Mouse (Mus musculus): ENCODE measurements around the gene Ddost. TPM values are rescaled to one million over a fixed set of nuclear protein-coding genes. Genes with fewer than 3 reads are reported as not detected.

The Ddost gene
- total and polyA plus RNA-seq, 2 experiments from 2014 or later, result 184 to 212 TPM

- 62% methylated on average over 8 of the region's 8 CpGs for WGBS
- H3K27me3 ChIP-seq (ENCODE audit: insufficient read depth, low read length), result no peaks in the 10 kb centered on the region
- H3K9ac ChIP-seq, result no peak overlapping the region
- H3K9me3 ChIP-seq (ENCODE audit: low read length), result no peaks in the 10 kb centered on the region
- no peaks in the 10 kb centered on the region for H3K4me1 ChIP-seq (ENCODE audit: insufficient read depth)
- peaks cover 75% of the 10 kb centered on the region for H3K36me3 ChIP-seq (ENCODE audit: insufficient read depth)
- H3K27ac ChIP-seq (ENCODE audit: low read depth, low read length), result no peak overlapping the region
- H3K4me2 ChIP-seq (ENCODE audit: low read depth), result no peak overlapping the region
- peak; percentile 82 for TF ChIP-seq CTCF (IDR thresholded peaks at IDR 0.05; ENCODE audit: low read depth)
- DNase-seq (no peak), ATAC-seq (peak; percentile 52)
- no peak overlapping the region for H3K4me3 ChIP-seq (ENCODE audit: low read depth, low read length)
Measured at GRCm38 (mm10) chr4:138311595-138311994, 7.1 kb downstream of the Ddost start.

- 96% methylated on average over 3 of the region's 3 CpGs for WGBS
- H3K4me3 ChIP-seq (ENCODE audit: low read depth, low read length), result no peak overlapping the region
- H3K36me3 ChIP-seq (ENCODE audit: insufficient read depth), result peaks cover 79% of the 10 kb centered on the region
- ATAC-seq (no peak), DNase-seq (no peak)
- no peak overlapping the region for H3K4me2 ChIP-seq (ENCODE audit: low read depth)
- H3K9ac ChIP-seq, result no peak overlapping the region
- H3K9me3 ChIP-seq (ENCODE audit: low read length), result no peaks in the 10 kb centered on the region
- H3K27ac ChIP-seq (ENCODE audit: low read depth, low read length), result no peak overlapping the region
- H3K4me1 ChIP-seq (ENCODE audit: insufficient read depth), result no peaks in the 10 kb centered on the region
- no peaks in the 10 kb centered on the region for H3K27me3 ChIP-seq (ENCODE audit: insufficient read depth, low read length)
- TF ChIP-seq CTCF (IDR thresholded peaks at IDR 0.05; ENCODE audit: low read depth), result no peak
Measured at GRCm38 (mm10) chr4:138312105-138312504, 7.6 kb downstream of the Ddost start.

- no peak for TF ChIP-seq CTCF (IDR thresholded peaks at IDR 0.05; ENCODE audit: low read depth)
- H3K36me3 ChIP-seq (ENCODE audit: insufficient read depth), result peaks cover 80% of the 10 kb centered on the region
- no peak overlapping the region for H3K9ac ChIP-seq
- no peaks in the 10 kb centered on the region for H3K27me3 ChIP-seq (ENCODE audit: insufficient read depth, low read length)
- H3K4me1 ChIP-seq (ENCODE audit: insufficient read depth), result no peaks in the 10 kb centered on the region
- DNase-seq (no peak), ATAC-seq (no peak)
- H3K9me3 ChIP-seq (ENCODE audit: low read length), result no peaks in the 10 kb centered on the region
- no peak overlapping the region for H3K27ac ChIP-seq (ENCODE audit: low read depth, low read length)
- H3K4me2 ChIP-seq (ENCODE audit: low read depth), result no peak overlapping the region
- WGBS, result 90% methylated on average over 11 of the region's 11 CpGs
- H3K4me3 ChIP-seq (ENCODE audit: low read depth, low read length), result no peak overlapping the region
Measured at GRCm38 (mm10) chr4:138313021-138313420, 8.5 kb downstream of the Ddost start.

- no peak for TF ChIP-seq CTCF (IDR thresholded peaks at IDR 0.05; ENCODE audit: low read depth)
Measured at GRCm38 (mm10) chr4:138313795-138314194, 9.3 kb downstream of the Ddost start.

GRCm38 (mm10) chr4:138315781-138316180, 11.3 kb downstream of the Ddost start:
- DNase-seq, result no peak
- no peak for ATAC-seq

More at GRCm38 (mm10) chr4:138313795-138314194, 9.3 kb downstream of the Ddost start:
- Histone ChIP-seq H3K4me1 (ENCODE audit: insufficient read depth) (no peaks in the 10 kb centered on the region), H3K9ac (no peak overlapping the region), H3K9me3 (ENCODE audit: low read length) (no peaks in the 10 kb centered on the region), H3K27ac (ENCODE audit: low read depth, low read length) (no peak overlapping the region), H3K36me3 (ENCODE audit: insufficient read depth) (peaks cover 78% of the 10 kb centered on the region), H3K27me3 (ENCODE audit: insufficient read depth, low read length) (no peaks in the 10 kb centered on the region), H3K4me2 (ENCODE audit: low read depth) (no peak overlapping the region), H3K4me3 (ENCODE audit: low read depth, low read length) (no peak overlapping the region)
- WGBS, result 88% methylated on average over 4 of the region's 4 CpGs
- DNase-seq (no peak), ATAC-seq (no peak)

GRCm38 (mm10) chr4:138316369-138316768, 11.8 kb downstream of the Ddost start:
- no peak overlapping the region for H3K27ac ChIP-seq (ENCODE audit: low read depth, low read length)
- no peaks in the 10 kb centered on the region for H3K4me1 ChIP-seq (ENCODE audit: insufficient read depth)
- TF ChIP-seq CTCF (IDR thresholded peaks at IDR 0.05; ENCODE audit: low read depth), result peak; percentile 21; the same call in 1 of the 2 replicates
- H3K27me3 ChIP-seq (ENCODE audit: insufficient read depth, low read length), result no peaks in the 10 kb centered on the region
- no peak overlapping the region for H3K4me2 ChIP-seq (ENCODE audit: low read depth)
- no peak overlapping the region for H3K9ac ChIP-seq
- H3K36me3 ChIP-seq (ENCODE audit: insufficient read depth), result peaks cover 58% of the 10 kb centered on the region
- 86% methylated on average over 6 of the region's 6 CpGs for WGBS
- H3K4me3 ChIP-seq (ENCODE audit: low read depth, low read length), result no peak overlapping the region
- DNase-seq (no peak), ATAC-seq (no peak)
- H3K9me3 ChIP-seq (ENCODE audit: low read length), result no peaks in the 10 kb centered on the region

More at GRCm38 (mm10) chr4:138315781-138316180, 11.3 kb downstream of the Ddost start:
- 71% methylated on average over 9 of the region's 9 CpGs for WGBS
- peak; percentile 61 for TF ChIP-seq CTCF (IDR thresholded peaks at IDR 0.05; ENCODE audit: low read depth)
- no peak overlapping the region for H3K4me3 ChIP-seq (ENCODE audit: low read depth, low read length)
- no peaks in the 10 kb centered on the region for H3K4me1 ChIP-seq (ENCODE audit: insufficient read depth)
- peaks cover 63% of the 10 kb centered on the region for H3K36me3 ChIP-seq (ENCODE audit: insufficient read depth)
- H3K27me3 ChIP-seq (ENCODE audit: insufficient read depth, low read length), result no peaks in the 10 kb centered on the region
- H3K27ac ChIP-seq (ENCODE audit: low read depth, low read length), result no peak overlapping the region
- no peaks in the 10 kb centered on the region for H3K9me3 ChIP-seq (ENCODE audit: low read length)
- H3K4me2 ChIP-seq (ENCODE audit: low read depth), result no peak overlapping the region
- H3K9ac ChIP-seq, result no peak overlapping the region

- Histone ChIP-seq H3K27me3 (ENCODE audit: insufficient read depth, low read length) (no peaks in the 10 kb centered on the region), H3K9me3 (ENCODE audit: low read length) (no peaks in the 10 kb centered on the region), H3K36me3 (ENCODE audit: insufficient read depth) (peaks cover 35% of the 10 kb centered on the region), H3K4me3 (ENCODE audit: low read depth, low read length) (no peak overlapping the region), H3K27ac (ENCODE audit: low read depth, low read length) (no peak overlapping the region), H3K4me2 (ENCODE audit: low read depth) (no peak overlapping the region), H3K9ac (no peak overlapping the region), H3K4me1 (ENCODE audit: insufficient read depth) (0 out of 2 replicates have a peak, but pooled peaks cover 7% of the 10 kb centered on the region)
- ATAC-seq (peak; percentile 63), DNase-seq (peak; percentile 74)
- 51% methylated on average over 6 of the region's 6 CpGs for WGBS
- TF ChIP-seq CTCF (IDR thresholded peaks at IDR 0.05; ENCODE audit: low read depth), result peak; percentile 88
Measured at GRCm38 (mm10) chr4:138318509-138319266, 14.2 kb downstream of the Ddost start.

Measured in forebrain, postnatal 0 days (tissue).